Mouse (Mus musculus): Measurements from ENCODE around the gene Tmem95. TPM values are rescaled to one million over a fixed set of nuclear protein-coding genes. Genes with fewer than 3 reads are reported as not detected.

Tmem95 gene
- 0.25 and 0.54 TPM in 2 replicates for polyA plus RNA-seq (2015; fragmentation: Nextera tagmentation; extraction: Ambion mirVana)

- ATAC-seq (ENCODE audit: low FRiP score, low TSS enrichment) (no peak), DNase-seq (ENCODE audit: low spot score) (no peak)
- Histone ChIP-seq H3K9ac (ENCODE audit: low read length) (no peak within 1 kb of the TSS), H3K4me2 (replicated peaks; ENCODE audit: low read depth) (0 out of 2 replicates have a peak within 1 kb of the TSS, but pooled peaks have one; percentile 77), H3K27ac (replicated peaks) (peak within 1 kb of the TSS; percentile 93), H3K4me3 (ENCODE audit: low read depth, low read length) (no peak within 1 kb of the TSS), H3K9me3 (ENCODE audit: control insufficient read depth, low read length) (no peaks in the 10 kb centered on the region), H3K36me3 (ENCODE audit: control insufficient read depth, insufficient read depth, low read length) (no peaks in the 10 kb centered on the region), H3K4me1 (replicated peaks; ENCODE audit: control insufficient read depth, insufficient read depth) (peaks cover 11% of the 10 kb centered on the region), H3K27me3 (ENCODE audit: control insufficient read depth, insufficient read depth, low read length) (no peaks in the 10 kb centered on the region)
- 65% methylated on average over 11 of the region's 11 CpGs for WGBS
- TF ChIP-seq EP300 (optimal IDR thresholded peaks at IDR 0.05) = no peak
- no peak for TF ChIP-seq CTCF (IDR thresholded peaks at IDR 0.05; ENCODE audit: low read depth)
Measured at GRCm38 (mm10) chr11:69877878-69878277, at the start of gene Tmem95. Gene Tmem95 (minus strand): TSS chr11:69878018.

- TF ChIP-seq EP300 (optimal IDR thresholded peaks at IDR 0.05) = no peak
- peak; percentile 19; the same call in 1 of the 2 replicates for TF ChIP-seq CTCF (IDR thresholded peaks at IDR 0.05; ENCODE audit: low read depth)
- Histone ChIP-seq H3K4me3 (ENCODE audit: low read depth, low read length) (no peak overlapping the region), H3K4me2 (replicated peaks; ENCODE audit: low read depth) (no peak overlapping the region), H3K4me1 (replicated peaks; ENCODE audit: control insufficient read depth, insufficient read depth) (no peaks in the 10 kb centered on the region), H3K36me3 (ENCODE audit: control insufficient read depth, insufficient read depth, low read length) (no peaks in the 10 kb centered on the region), H3K9ac (ENCODE audit: low read length) (no peak overlapping the region), H3K27ac (replicated peaks) (no peak overlapping the region), H3K9me3 (ENCODE audit: control insufficient read depth, low read length) (no peaks in the 10 kb centered on the region), H3K27me3 (ENCODE audit: control insufficient read depth, insufficient read depth, low read length) (no peaks in the 10 kb centered on the region)
- ATAC-seq (ENCODE audit: low FRiP score, low TSS enrichment) = no peak
- WGBS = 90% methylated on average over 2 of the region's 2 CpGs
- DNase-seq (ENCODE audit: low spot score) = no peak
Measured at GRCm38 (mm10) chr11:69927501-69927900, 49.7 kb upstream of the Tmem95 start.

- peaks cover 5% of the 10 kb centered on the region for H3K36me3 ChIP-seq (ENCODE audit: control insufficient read depth, insufficient read depth, low read length)
- no peak overlapping the region for H3K9ac ChIP-seq (ENCODE audit: low read length)
- DNase-seq (ENCODE audit: low spot score) = peak; percentile 13
- no peak for ATAC-seq (ENCODE audit: low FRiP score, low TSS enrichment)
- no peak for TF ChIP-seq CTCF (IDR thresholded peaks at IDR 0.05; ENCODE audit: low read depth)
- no peak for TF ChIP-seq EP300 (optimal IDR thresholded peaks at IDR 0.05)
- 57% methylated on average over 3 of the region's 3 CpGs for WGBS
- H3K4me3 ChIP-seq (ENCODE audit: low read depth, low read length) = no peak overlapping the region
- H3K4me1 ChIP-seq (replicated peaks; ENCODE audit: control insufficient read depth, insufficient read depth) = 0 out of 2 replicates have a peak, but pooled peaks cover 2% of the 10 kb centered on the region
- no peaks in the 10 kb centered on the region for H3K27me3 ChIP-seq (ENCODE audit: control insufficient read depth, insufficient read depth, low read length)
- H3K4me2 ChIP-seq (replicated peaks; ENCODE audit: low read depth) = peak overlapping the region; percentile 42; the same call in 1 of the 2 replicates
- no peak overlapping the region for H3K27ac ChIP-seq (replicated peaks)
- H3K9me3 ChIP-seq (ENCODE audit: control insufficient read depth, low read length) = no peaks in the 10 kb centered on the region
Measured at GRCm38 (mm10) chr11:69922796-69923195, 45.0 kb upstream of the Tmem95 start.

GRCm38 (mm10) chr11:69922012-69922756 is 44.4 kb upstream of the Tmem95 start:
- Histone ChIP-seq H3K9me3 (ENCODE audit: control insufficient read depth, low read length) (no peaks in the 10 kb centered on the region), H3K27me3 (ENCODE audit: control insufficient read depth, insufficient read depth, low read length) (no peaks in the 10 kb centered on the region), H3K9ac (ENCODE audit: low read length) (peak overlapping the region; percentile 66), H3K4me3 (ENCODE audit: low read depth, low read length) (peak overlapping the region; percentile 47), H3K27ac (replicated peaks) (peak overlapping the region; percentile 98), H3K4me2 (replicated peaks; ENCODE audit: low read depth) (peak overlapping the region; percentile 42), H3K36me3 (ENCODE audit: control insufficient read depth, insufficient read depth, low read length) (peaks cover 10% of the 10 kb centered on the region), H3K4me1 (replicated peaks; ENCODE audit: control insufficient read depth, insufficient read depth) (0 out of 2 replicates have a peak, but pooled peaks cover 2% of the 10 kb centered on the region)
- WGBS = 1% methylated on average over 12 of the region's 12 CpGs
- ATAC-seq (ENCODE audit: low FRiP score, low TSS enrichment) = no peak
- TF ChIP-seq EP300 (optimal IDR thresholded peaks at IDR 0.05) (no peak), CTCF (IDR thresholded peaks at IDR 0.05; ENCODE audit: low read depth) (peak; percentile 43)
- no peak for DNase-seq (ENCODE audit: low spot score)

- TF ChIP-seq CTCF (IDR thresholded peaks at IDR 0.05; ENCODE audit: low read depth) (peak; percentile 79), EP300 (optimal IDR thresholded peaks at IDR 0.05) (no peak)
- Histone ChIP-seq H3K9me3 (ENCODE audit: control insufficient read depth, low read length) (no peaks in the 10 kb centered on the region), H3K9ac (ENCODE audit: low read length) (peak within 1 kb of the TSS; percentile 94), H3K27me3 (ENCODE audit: control insufficient read depth, insufficient read depth, low read length) (no peaks in the 10 kb centered on the region), H3K27ac (replicated peaks) (peak within 1 kb of the TSS; percentile 98), H3K4me2 (replicated peaks; ENCODE audit: low read depth) (peak within 1 kb of the TSS; percentile 96), H3K36me3 (ENCODE audit: control insufficient read depth, insufficient read depth, low read length) (peaks cover 12% of the 10 kb centered on the region), H3K4me1 (replicated peaks; ENCODE audit: control insufficient read depth, insufficient read depth) (0 out of 2 replicates have a peak, but pooled peaks cover 2% of the 10 kb centered on the region), H3K4me3 (ENCODE audit: low read depth, low read length) (peak within 1 kb of the TSS; percentile 94)
- ATAC-seq (ENCODE audit: low FRiP score, low TSS enrichment) (peak; percentile 93), DNase-seq (ENCODE audit: low spot score) (peak; percentile 100)
- under 1% methylated on average over 75 of the region's 78 CpGs for WGBS
Measured at GRCm38 (mm10) chr11:69921114-69922011, 43.5 kb upstream of the Tmem95 start, which contains the start of gene Eif5a. Gene Eif5a (minus strand): TSS chr11:69921958.
